Mouse (Mus musculus) erythroblast, embryonic 14.5 days (primary cell): Measurements from ENCODE around the gene Entpd1.

Experiments
- GATA1 ChIP-seq: IDR thresholded peaks from 2 replicates; pipeline ENCODE4 v1.6.1; 2012; ENCODE audit warnings: low read length, inconsistent platforms, mixed read lengths
- TAL1 ChIP-seq: IDR thresholded peaks from 3 replicates; pipeline ENCODE4 v1.6.1; 2012; ENCODE audit warnings: low read length, inconsistent platforms, mixed read lengths

GRCm38 (mm10) chr19:40575438-40575837, 36.7 kb upstream of the Entpd1 start:
- TF ChIP-seq TAL1 (no peak), GATA1 (no peak)
